In genomic region chr5:137510014-137510501, GRCm38 (mm10) we compare ENCODE assay signal across 8 mouse cellular contexts. TPM values are rescaled to one million over a fixed set of nuclear protein-coding genes. Genes with fewer than 3 reads are reported as not detected.
DNase-seq lines count a peak whose midpoint lies in the region; ATAC-seq and TF ChIP-seq lines count a peak whose summit lies in the region.

No protein-coding gene starts in this region.

- ATAC-seq in forebrain, embryonic 12.5 days (ENCODE audit: low FRiP score), result peak; percentile 87
- ATAC-seq in neural tube, embryonic 14.5 days (ENCODE audit: low read depth), result peak; percentile 75

- no peaks in the 10 kb centered on the region for H3K27me3 ChIP-seq in forebrain, embryonic 12.5 days
- no peaks in the 10 kb centered on the region for H3K27me3 ChIP-seq in neural tube, embryonic 14.5 days (ENCODE audit: control insufficient read depth, insufficient read depth, low read length)

- H3K36me3 ChIP-seq in forebrain, embryonic 12.5 days (replicated peaks), result peaks cover 6% of the 10 kb centered on the region; the same call in 1 of the 2 replicates
- H3K36me3 ChIP-seq in neural tube, embryonic 14.5 days (ENCODE audit: control insufficient read depth, insufficient read depth, low read length), result no peaks in the 10 kb centered on the region; the same call in 1 of the 2 replicates

- peak overlapping the region; percentile 100 for H3K4me3 ChIP-seq in forebrain, embryonic 12.5 days (replicated peaks)
- H3K4me3 ChIP-seq in lung, adult 2 months (replicated peaks; ENCODE audit: extremely low read depth, low read depth, low read length), result peak overlapping the region; percentile 82
- peak overlapping the region; percentile 99 for H3K4me3 ChIP-seq in neural tube, embryonic 14.5 days (ENCODE audit: low read depth, low read length)

- H3K4me2 ChIP-seq in forebrain, embryonic 12.5 days, result peak overlapping the region; percentile 92
- H3K4me2 ChIP-seq in neural tube, embryonic 14.5 days (ENCODE audit: low read depth, low read length), result peak overlapping the region; percentile 39

- DNase-seq in CD8-positive naive resting alpha-beta T cell, adult 2 months (ENCODE audit: low read depth in 2 of 2, low spot score in 2 of 2), result peak; percentile 51 to 71
- DNase-seq in brain, embryonic 14.5 days (ENCODE audit: low read depth), result peak; percentile 85
- peak; percentile 87 to 89 for DNase-seq in heart, postnatal 10 days
- peak; percentile 79 to 90 for DNase-seq in kidney, postnatal 36 days
- peak; percentile 87 for DNase-seq in lung, adult 2 months
- DNase-seq in testis, postnatal 10 days (ENCODE audit: low spot score), result peak; percentile 88

- no peak for TF ChIP-seq CTCF in brain, embryonic 14.5 days (IDR thresholded peaks at IDR 0.05; ENCODE audit: borderline replicate concordance, extremely low read depth, insufficient read depth, insufficient read length)
- no peak for TF ChIP-seq CTCF in lung, adult 2 months (IDR thresholded peaks at IDR 0.05; ENCODE audit: insufficient read depth, low read length)

- H3K9ac ChIP-seq in forebrain, embryonic 12.5 days, result peak overlapping the region; percentile 100
- peak overlapping the region; percentile 98 for H3K9ac ChIP-seq in neural tube, embryonic 14.5 days (replicated peaks; ENCODE audit: low read depth, low read length)

- no peaks in the 10 kb centered on the region for H3K9me3 ChIP-seq in forebrain, embryonic 12.5 days
- no peaks in the 10 kb centered on the region for H3K9me3 ChIP-seq in neural tube, embryonic 14.5 days (ENCODE audit: control insufficient read depth, low read length)

- peak overlapping the region; percentile 89 for H3K27ac ChIP-seq in forebrain, embryonic 12.5 days
- H3K27ac ChIP-seq in neural tube, embryonic 14.5 days (ENCODE audit: low read depth, low read length), result peak overlapping the region; percentile 85

- peak; percentile 44 for TF ChIP-seq POLR2A in brain, embryonic 14.5 days (IDR thresholded peaks at IDR 0.05; ENCODE audit: borderline replicate concordance, extremely low read depth, insufficient read depth, insufficient read length, poor library complexity, severe bottlenecking)
- no peak; the same call in 1 of the 2 replicates for TF ChIP-seq POLR2A in lung, adult 2 months (IDR thresholded peaks at IDR 0.05; ENCODE audit: borderline replicate concordance, extremely low read depth, low read depth, low read length)

- peaks cover 40% of the 10 kb centered on the region for H3K4me1 ChIP-seq in forebrain, embryonic 12.5 days
- peaks cover 30% of the 10 kb centered on the region for H3K4me1 ChIP-seq in lung, adult 2 months (ENCODE audit: control insufficient read depth, insufficient read depth, low read length)
- peaks cover 29% of the 10 kb centered on the region for H3K4me1 ChIP-seq in neural tube, embryonic 14.5 days (ENCODE audit: control insufficient read depth, insufficient read depth, low read length)

- intact Hi-C loops in heart, postnatal 10 days (cut with DNase I), result no loop called here

- 3% methylated on average over 37 of the region's 52 CpGs for WGBS in forebrain, embryonic 12.5 days
- 3% methylated on average over 22 of the region's 52 CpGs for WGBS in lung, adult 2 months
- 1% methylated on average over 41 of the region's 52 CpGs for WGBS in neural tube, embryonic 14.5 days

RNA-seq across cellular contexts. Expression of gene Pop7, which starts 7.7 kb away (rescaled TPM):
- 64.3 and 83.1 TPM in 2 replicates for polyA plus RNA-seq in brain, embryonic 14.5 days (2012; rRNA removed)
- polyA plus RNA-seq in forebrain, embryonic 12.5 days (2016; fragmentation: Nextera tagmentation; extraction: Ambion mirVana), result 61.6 and 62.1 TPM in 2 replicates
- total RNA-seq in heart, postnatal 10 days (2021), result 10 to 100 TPM; 16.6 to 19.2 TPM
- polyA plus RNA-seq in lung, adult 2 months (2012; rRNA removed), result 28.4 and 32.4 TPM in 2 replicates
- 82.9 and 98.3 TPM in 2 replicates for polyA plus RNA-seq in neural tube, embryonic 14.5 days (2014; fragmentation: Nextera tagmentation; extraction: Ambion mirVana)

RNA-seq across cellular contexts. Expression of gene Gigyf1, which starts 8.3 kb away (rescaled TPM):
- 56.9 and 57.9 TPM in 2 replicates for polyA plus RNA-seq in brain, embryonic 14.5 days (2012; rRNA removed)
- polyA plus RNA-seq in forebrain, embryonic 12.5 days (2016; fragmentation: Nextera tagmentation; extraction: Ambion mirVana), result 18.7 TPM in 2 replicates
- total RNA-seq in heart, postnatal 10 days (2021), result 10 to 100 TPM; 29.6 to 33.8 TPM
- 37.0 and 45.3 TPM in 2 replicates for polyA plus RNA-seq in lung, adult 2 months (2012; rRNA removed)
- 16.3 and 21.2 TPM in 2 replicates for polyA plus RNA-seq in neural tube, embryonic 14.5 days (2014; fragmentation: Nextera tagmentation; extraction: Ambion mirVana)

RNA-seq across cellular contexts. Expression of gene Epo, which starts 23.0 kb away (rescaled TPM):
- not detected in 2 replicates for polyA plus RNA-seq in brain, embryonic 14.5 days (2012; rRNA removed)
- polyA plus RNA-seq in forebrain, embryonic 12.5 days (2016; fragmentation: Nextera tagmentation; extraction: Ambion mirVana), result 0.38 and 0.47 TPM in 2 replicates
- not detected for total RNA-seq in heart, postnatal 10 days (2021)
- polyA plus RNA-seq in lung, adult 2 months (2012; rRNA removed), result not detected in 2 replicates
- polyA plus RNA-seq in neural tube, embryonic 14.5 days (2014; fragmentation: Nextera tagmentation; extraction: Ambion mirVana), result not detected in 2 replicates

RNA-seq across cellular contexts. Expression of gene Gnb2, which starts 23.3 kb away (rescaled TPM):
- polyA plus RNA-seq in brain, embryonic 14.5 days (2012; rRNA removed), result 1,055 and 1,401 TPM in 2 replicates
- polyA plus RNA-seq in forebrain, embryonic 12.5 days (2016; fragmentation: Nextera tagmentation; extraction: Ambion mirVana), result 411 and 417 TPM in 2 replicates
- total RNA-seq in heart, postnatal 10 days (2021), result 100 to 1,000 TPM; 481 to 484 TPM
- polyA plus RNA-seq in lung, adult 2 months (2012; rRNA removed), result 1,063 and 1,258 TPM in 2 replicates
- polyA plus RNA-seq in neural tube, embryonic 14.5 days (2014; fragmentation: Nextera tagmentation; extraction: Ambion mirVana), result 553 and 557 TPM in 2 replicates

RNA-seq across cellular contexts. Expression of gene Zan, which starts 33.2 kb away (rescaled TPM):
- polyA plus RNA-seq in brain, embryonic 14.5 days (2012; rRNA removed), result 0.20 and 0.30 TPM in 2 replicates
- 0.09 TPM in 2 replicates for polyA plus RNA-seq in forebrain, embryonic 12.5 days (2016; fragmentation: Nextera tagmentation; extraction: Ambion mirVana)
- total RNA-seq in heart, postnatal 10 days (2021), result under 1 TPM in 1 of 2 experiments, not detected in 1; 0.10 TPM
- polyA plus RNA-seq in lung, adult 2 months (2012; rRNA removed), result 0.45 and 0.83 TPM in 2 replicates
- polyA plus RNA-seq in neural tube, embryonic 14.5 days (2014; fragmentation: Nextera tagmentation; extraction: Ambion mirVana), result 0.08 TPM in 2 replicates

Comparison
In these comparisons a context has a peak if more than half of its experiments do, and no peak if none do; other contexts are left out.
1. Peak in every context shown above with its lines: DNase-seq, ATAC-seq, H3K4me3 ChIP-seq and H3K27ac ChIP-seq.